Mouse (Mus musculus) regulatory T cell (primary cell): ENCODE results near the gene Pxn.

Source experiments
- in situ Hi-C: fragments of 300-600 bp; cut with MboI, MseI; formaldehyde crosslinking; loops from one replicate; pipeline ENCODE4 v1.15.1; 2025; ENCODE audit warnings: high pct_unique_total_duplicates

Pxn gene

DNA sequence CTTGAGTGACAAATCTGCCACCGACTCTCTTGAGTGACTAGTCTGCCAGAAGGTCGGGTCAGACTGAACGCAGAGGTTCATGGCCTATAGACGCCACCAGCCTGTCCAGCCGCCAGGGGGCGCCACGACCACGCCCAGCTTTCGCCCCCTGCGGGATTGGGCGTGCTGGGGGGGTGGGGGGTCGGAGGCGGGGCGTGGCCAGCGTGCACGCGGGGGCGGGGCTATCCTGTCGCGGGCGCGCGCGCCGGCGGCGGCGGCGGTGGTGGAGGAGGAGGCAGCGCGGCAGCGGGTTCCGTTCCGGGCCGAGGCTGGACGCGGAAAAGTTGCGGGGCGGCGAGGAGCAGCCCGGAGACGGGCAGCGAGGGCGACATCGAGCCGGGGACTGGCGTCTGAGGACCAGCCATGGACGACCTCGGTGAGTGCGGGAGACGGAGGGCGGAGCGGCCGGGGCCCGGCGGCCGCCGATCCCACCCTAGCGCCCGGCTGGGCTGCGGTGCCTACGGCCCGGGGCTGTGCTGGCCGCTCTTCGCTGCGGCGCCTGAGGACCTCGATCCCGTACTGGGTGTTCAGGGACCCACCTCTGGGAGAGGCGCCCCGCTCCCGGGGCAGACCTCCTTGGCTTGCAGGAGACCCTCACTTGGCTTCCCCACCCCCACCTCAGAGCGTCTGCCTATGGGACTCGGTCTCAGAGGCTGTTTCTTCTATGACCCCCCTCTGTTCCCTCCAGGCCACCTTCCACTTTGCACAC lies at the start of gene Pxn:
Pxn (plus strand) TSS at position 223 of the 748 bp plus-strand sequence.
- in situ Hi-C loops: loop anchor here (10.0 kb wide), 1 partner anchor 1868 kb away; no protein-coding TSS in a partner anchor

DNA sequence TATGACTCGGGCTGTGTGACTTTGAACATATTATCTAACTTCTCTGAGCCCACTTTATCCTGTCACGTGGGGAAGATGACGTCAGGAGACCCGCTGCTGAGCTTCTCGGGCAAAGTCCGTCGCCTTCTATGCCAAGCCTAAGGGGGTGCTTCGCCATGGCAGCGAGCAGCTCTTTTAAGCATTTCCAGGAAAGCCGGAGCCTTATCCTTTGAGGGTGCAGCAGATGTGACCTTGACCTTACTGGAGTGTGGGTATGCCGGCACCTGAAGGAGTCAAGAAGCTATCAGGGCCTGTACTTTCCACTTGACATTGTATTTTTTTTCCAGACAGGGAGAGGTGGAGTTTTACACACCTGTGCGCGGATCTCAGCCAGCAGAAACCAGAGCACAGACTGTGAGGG lies 47.6 kb upstream of the Pxn start:
- in situ Hi-C loops: no loop called here

DNA sequence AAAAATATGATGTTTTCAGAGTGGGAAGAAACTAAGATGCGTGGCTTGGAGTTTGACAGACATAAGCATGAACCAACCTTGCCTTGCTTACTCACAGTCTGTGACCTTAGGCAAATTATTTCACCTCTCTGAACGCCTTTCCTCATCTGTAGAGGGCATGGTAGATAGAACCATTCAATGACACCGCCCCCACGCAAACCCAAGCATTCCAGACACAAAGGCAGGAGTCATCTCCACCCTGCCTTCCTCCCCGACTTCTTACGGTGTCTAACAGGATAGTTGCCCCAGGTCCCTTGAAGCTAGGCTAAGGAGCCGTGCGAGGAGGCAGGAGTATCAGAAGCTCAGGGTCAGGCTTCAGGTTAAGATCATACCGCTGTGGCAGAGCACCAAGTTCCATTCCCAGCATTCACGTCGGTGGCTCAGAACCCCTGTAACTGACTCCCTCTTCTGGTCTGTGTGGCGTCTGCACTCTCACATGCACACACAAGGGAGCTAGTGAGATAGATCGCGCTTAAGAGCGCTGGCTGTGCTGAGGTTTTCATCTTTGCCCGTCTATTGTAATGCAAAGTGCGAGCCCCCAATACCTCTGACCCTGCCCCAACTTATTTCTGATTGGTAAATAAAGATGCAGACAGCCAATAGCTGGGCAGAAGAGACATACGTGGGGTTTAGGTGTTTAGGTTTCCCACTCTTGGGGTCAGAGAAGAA lies 41.9 kb upstream of the Pxn start:
- in situ Hi-C loops: no loop called here

DNA sequence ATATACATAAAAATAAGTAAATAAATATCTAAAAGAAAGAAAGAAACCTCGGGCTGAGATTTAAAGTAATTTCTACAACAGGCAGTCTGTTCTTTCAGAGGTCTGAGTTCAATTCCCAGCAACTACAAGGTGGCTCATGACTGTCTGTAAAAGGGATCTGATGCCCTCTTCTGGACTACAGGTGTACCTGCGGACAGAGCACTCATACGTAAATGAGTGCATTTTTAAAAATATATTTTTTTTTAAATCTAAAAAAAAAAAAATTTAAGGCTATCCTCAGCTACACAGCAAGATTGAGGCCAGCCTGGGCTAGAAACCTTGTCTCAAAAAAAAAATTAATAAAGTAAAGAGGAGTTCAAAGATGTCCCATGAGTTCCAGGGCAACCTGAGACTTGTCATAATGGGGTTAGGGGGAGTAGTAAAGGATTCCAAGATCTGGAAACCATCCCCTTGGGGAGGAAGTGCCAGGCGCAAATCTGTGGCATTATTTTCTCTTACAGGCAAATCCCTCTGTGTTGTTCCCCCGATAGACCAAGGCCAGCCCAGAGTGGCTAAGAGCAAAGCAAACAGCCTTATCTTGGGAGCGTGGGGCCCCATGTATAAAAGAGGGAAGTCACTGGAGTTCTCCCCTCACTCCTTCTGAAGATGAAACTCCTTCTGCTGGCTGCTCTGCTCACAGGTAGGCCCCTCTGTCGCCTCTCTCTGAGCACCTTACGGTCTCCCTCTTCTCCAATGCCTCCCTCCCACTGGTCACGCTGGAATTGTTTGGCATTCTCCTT lies 40.6 kb upstream of the Pxn start, which contains the start of gene Pla2g1b:
Pla2g1b (plus strand) TSS at position 621 of the 779 bp plus-strand sequence.
- in situ Hi-C loops: no loop called here

DNA sequence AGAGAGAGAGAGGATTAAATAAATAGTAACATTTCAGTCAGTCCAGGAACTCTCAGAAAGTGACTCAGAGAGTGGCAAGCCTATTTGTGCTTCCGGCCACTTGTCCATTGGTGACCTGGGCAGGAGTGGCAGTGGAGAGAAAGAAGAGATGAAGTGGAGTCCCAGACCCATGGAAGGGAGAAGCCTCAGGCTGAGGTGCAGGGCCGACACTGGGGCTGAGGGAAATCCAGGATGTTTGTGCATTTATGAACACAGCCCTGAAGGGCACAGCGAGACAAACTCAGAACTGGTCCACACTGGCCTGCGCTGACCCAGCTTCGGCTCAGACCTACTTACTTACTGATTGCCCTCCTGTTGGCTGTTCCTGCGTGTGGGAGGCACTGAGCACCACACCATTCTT lies 36.7 kb upstream of the Pxn start:
- in situ Hi-C loops: no loop called here

DNA sequence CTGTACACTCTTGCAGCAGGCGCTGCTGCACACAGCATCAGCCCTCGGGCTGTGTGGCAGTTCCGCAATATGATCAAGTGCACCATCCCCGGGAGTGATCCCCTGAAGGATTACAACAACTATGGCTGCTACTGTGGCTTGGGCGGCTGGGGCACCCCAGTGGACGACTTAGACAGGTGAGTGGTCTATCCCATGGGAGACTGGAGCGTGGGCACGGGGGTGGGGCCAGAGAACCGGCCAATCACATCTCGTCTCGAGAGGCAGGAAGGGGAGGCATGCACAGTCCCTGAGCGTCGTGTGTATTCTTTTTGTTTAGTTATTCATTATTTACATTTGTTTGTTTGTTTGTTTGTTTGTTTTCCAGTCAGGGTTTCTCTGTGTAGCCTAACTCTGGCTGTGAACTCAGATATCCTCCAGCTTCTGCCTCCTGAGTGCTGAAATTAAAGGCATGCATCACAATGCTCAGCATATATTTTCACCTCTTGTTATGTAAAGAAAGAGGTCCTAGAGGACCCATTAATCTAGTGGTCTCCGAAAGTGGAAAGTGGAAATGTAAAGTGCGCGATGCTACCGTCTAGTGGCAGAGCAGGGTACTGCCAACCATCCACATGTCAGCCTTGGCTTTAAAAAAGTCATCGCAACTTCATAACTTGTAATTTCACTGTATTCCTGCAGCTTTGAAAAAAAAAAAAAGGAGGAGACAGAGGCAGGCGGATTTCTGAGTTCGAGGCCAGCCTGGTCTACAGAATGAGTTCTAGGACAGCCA lies 35.5 kb upstream of the Pxn start:
- in situ Hi-C loops: no loop called here

DNA sequence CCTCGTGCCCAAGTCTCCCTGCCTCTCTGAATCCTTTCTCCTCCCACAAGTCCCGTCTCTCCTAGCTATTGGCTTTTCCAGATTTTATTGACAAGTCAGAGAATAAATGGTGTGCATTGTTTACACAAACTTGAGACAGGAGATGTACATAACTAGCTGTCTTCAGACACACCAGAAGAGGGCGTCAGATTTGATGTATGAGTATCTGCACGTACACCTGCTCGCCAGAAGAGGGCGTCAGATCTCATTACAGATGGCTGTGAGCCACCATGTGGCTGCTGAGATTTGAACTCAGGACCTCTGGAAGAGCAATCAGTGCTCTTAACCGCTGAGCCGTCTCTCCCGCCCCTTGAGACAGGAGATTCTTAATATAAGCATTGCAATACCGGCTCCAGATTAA lies 33.3 kb upstream of the Pxn start:
- in situ Hi-C loops: no loop called here

DNA sequence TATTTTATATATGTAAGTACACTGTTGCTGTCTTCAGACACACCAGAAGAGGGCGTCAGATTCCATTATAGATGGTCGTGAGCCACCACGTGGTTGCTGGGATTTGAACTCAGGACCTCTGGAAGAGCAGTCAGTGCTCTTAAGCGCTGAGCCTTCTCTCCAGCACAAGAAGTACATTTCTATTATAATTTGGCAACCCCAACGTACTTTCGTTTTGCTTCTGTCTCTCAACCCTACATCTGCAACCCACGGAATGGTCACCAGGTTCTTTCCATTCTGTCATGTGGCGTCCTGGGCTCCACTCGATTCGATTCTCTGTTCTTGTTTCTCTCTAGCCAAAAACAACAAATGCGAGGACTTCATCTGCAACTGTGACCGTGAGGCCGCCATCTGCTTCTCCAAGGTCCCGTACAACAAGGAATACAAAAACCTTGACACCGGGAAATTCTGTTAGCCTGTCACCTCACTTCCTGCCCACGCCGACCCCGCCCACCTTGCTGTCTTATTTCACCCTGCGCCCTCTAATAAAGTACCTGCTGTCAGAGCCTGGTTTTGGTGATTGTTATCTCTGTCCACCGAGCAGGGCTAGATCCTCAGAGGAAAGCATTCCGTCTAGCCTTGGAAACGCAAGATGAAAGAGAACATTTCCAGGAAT lies 32.2 kb upstream of the Pxn start:
- in situ Hi-C loops: no loop called here

DNA sequence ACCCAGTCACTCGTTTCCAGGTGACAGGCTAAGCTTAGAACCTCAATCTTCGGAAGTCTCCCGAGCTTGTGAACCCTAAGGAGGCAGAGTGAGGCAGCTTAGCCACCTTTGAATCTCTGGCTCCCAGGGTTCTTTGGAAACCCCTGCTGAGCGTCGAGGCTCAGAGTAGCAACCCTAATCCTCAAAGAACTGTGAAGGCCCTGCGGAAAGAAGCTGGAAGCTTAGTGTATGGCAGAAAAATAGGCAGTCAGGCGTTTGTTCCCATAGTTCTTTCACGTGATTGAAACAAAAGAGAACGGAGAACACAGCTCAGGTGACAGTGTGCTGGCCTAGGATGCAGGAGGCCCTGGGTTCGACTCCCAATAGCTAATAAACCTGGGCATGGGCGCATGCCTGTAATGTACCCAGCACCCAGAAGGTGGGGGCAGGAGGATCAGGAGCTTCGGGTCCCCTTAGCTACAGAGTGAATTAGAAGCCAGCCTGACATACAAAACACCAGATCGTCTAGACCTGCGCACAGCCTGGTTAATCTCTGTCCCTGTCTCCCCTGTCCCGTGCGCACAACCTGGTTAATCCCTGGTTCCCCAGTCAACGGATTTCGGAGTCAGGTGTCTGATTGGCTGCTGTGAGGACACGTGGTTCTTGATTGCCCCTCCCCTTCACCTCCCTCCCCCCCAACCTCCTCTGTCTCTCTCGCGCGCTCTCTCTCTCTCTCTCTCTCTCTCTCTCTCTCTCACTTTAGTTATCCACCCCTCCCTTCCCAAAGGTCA lies 31.0 kb upstream of the Pxn start:
- in situ Hi-C loops: no loop called here

DNA sequence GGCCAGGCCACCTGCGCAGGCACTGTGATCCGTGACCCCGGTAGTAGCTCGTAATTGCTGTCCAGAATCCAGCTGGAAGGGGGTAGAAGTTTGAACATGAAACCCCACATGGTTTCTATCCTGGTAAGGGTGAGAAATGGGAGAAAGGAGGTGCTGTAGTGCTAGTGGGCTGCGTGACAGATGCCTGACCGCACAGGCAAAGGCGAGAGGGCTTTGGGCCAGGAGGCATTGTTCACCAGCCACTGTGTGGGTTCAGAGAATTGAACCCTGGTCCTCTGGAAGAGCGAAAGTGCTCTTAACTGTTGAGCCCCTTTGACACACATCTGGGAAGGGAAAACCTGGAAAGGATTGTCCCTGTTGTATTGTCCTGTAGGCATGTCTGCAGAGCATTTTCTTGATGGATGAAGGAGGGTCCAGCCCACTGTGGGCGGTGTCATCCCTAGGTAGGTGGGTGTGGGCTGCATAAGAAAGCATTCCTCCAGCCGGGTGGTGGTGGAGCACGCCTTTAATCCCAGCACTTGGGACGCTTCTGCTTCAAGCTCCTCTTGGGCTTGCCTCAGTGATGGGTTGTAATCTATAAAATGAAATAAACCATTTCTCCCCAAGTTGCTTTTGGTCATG lies 30.3 kb upstream of the Pxn start:
- in situ Hi-C loops: no loop called here

DNA sequence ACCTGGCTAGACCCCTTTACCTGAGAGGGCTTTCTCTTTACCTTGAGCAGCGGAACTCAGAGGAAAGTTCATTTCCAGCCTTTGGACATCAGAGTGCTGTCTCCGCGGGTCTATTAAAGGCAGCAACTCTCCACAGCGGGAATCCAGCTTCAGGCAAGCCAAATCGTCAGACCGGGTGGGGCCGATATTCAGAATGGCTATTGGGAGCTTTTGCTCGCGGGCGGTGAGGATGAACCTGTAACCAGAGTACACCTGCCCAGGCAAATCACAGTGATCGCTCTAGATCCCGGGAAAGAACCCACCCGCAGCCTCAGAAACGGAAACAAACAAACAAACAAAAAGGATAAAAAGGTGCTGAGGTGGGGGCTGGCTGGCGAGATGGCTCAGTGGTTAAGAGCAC lies 26.9 kb upstream of the Pxn start:
- in situ Hi-C loops: no loop called here

DNA sequence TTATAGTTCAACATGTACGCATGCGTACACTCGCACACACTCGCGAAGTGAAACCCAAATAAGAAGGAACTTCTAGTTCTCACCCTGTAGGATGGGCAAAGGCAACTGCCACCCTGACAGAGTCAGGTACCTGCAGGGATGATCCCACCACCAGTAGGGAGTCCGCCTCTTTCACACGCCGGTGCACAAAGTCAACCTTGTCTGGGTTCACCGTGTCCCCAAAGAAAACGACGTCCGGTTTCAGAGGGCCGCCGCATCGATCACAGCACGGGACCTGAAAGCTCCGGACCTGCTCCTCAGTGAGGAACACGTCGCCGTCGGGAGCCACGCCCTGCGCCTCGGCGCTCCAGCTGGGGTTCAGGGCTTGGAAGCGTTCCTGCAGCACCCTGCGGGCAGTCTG lies 26.4 kb upstream of the Pxn start:
- in situ Hi-C loops: loop anchor here (10.0 kb wide), 1 partner anchor 1665 kb away; no protein-coding TSS in a partner anchor

DNA sequence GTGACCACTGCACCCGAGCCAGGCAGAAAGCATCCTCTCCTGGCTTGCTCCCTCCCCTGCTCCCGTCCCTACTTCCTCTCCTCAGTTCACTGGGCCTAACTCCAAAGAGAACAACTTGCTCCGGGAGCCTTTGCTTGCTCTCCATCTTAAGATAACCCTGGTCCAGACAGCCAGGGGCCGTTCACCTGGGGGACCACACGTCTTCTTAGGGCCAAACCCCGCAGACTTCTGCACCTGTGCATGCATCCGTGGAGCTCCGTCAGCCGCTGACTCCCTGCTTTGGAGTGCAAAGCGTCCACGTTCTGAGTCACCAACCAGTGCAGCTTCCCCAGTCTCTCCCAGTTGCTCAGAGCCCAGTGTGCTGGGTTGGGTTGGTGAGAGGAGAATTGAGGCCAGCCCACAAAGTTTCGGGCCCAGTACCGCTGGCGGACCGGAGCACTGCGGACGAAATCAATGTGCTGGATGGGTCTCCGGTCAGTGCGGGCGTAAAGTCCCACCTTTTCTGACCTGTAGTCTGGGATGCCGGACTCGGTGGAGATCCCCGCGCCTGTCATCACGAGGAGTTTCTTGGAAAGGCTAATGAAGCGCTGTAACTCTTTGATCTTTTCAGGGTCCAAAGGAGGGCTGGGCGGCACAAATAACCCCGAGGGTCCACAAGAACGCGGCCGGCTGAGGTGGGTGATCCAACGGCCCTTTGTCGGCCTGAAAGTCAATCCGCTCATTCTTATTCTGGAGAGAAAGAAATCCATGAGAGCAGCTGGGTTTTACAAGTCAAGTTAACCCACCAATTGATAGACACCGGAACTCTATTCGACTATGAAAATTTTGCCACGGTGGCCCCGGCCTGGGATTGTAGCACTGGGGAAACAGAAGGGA lies 23.8 kb upstream of the Pxn start:
- in situ Hi-C loops: loop anchor here (10.0 kb wide), 1 partner anchor 1668 kb away; no protein-coding TSS in a partner anchor

DNA sequence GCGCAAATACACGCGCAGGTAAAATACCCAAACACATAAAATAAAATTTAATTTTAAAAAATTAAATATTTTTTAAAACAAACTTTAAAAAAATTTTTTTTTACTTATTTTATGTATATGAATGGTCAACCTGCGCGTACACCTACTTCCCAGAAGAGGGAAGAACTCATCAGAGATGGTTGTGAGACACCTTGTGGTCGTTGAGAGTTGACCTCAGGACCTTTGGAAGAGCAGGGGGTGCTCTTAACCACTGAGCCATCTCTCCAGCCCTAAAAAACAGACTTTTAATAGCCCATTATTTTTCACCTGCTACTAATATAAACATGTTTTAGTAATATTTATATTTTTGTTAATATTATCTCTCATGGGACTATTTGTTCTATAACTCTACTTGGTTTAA lies 23.1 kb upstream of the Pxn start:
- in situ Hi-C loops: loop anchor here (10.0 kb wide), 1 partner anchor 1669 kb away; no protein-coding TSS in a partner anchor

DNA sequence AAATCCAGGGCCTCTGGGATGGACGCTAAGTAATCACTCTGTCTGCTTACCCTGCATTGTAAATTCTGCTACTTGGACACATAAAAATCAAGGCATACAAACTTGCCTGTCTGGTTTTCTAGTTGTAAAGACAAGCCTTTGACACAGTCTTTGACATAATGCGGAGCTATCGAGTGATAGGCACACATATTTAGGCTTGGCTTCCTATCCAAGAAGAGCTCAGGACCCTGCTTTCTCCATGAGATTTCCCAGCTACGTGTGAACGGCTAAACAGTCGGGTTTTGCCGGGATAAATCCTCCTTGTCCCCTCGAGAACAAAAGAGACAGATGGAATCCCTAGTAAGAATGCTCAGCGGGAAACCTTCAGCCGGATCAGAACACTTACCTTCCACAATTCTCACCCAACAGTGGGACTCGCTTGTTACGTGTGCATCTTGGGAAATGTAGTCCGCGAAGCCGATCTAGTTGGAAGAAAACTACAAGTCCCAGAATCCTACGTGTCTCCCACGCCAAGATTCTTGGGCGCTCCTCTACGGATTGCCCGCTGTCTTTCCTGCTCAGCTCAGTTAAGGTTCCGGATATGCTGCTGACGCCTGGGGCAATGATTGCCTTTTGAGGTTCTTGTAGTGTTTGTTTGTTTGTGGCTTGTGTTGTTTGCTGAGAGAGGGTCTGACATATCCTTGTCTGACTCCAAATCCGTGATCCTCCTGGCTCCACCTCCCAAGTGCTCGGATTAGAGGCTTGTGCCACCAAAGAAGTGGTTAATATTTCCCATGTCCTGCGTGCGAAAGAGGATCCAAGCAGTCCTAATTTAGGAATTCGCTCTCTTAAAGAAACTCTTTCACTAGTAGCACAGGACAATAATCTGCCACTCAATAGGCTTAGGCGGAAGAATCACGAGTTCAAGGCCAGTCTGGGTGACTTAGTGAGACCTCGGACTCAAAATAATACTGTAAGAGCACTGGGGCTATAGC lies 22.2 kb upstream of the Pxn start, which contains the start of gene Sirt4:
Sirt4 (minus strand) TSS at position 779 of the 974 bp plus-strand sequence.
- in situ Hi-C loops: loop anchor here (10.0 kb wide), 1 partner anchor 1669 kb away; no protein-coding TSS in a partner anchor

DNA sequence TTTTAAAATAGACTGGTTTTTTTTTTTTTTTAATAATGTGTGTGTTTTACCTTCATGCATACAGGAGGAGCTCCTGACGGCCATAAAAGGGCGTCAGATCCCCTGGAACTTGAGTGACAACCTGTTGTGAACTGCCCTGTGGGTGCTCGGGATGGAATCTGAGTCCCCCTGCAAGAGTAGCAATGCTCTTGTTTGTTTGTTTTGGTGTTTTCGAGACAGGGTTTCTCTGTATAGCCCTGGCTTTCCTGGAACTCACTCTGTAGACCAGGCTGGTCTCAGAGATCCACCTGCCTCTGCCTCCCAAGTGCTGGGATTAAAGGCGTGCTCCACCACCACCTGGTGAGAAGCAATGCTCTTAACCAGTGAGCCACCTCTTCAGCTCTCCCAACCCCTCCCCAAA lies 21.5 kb upstream of the Pxn start:
- in situ Hi-C loops: loop anchor here (10.0 kb wide), 1 partner anchor 1670 kb away; no protein-coding TSS in a partner anchor
